Mouse (Mus musculus) MEL (cell line): ENCODE results near the gene Tldc1. TPM values are rescaled to one million over a fixed set of nuclear protein-coding genes. Genes with fewer than 3 reads are reported as not detected.

ENCODE experiments used
- DNase-seq: peaks from one replicate; pipeline ENCODE4 v3.0.0; 2011; ENCODE audit warnings: low read depth, low spot score
- H3K27ac ChIP-seq: 2 replicates; pipeline ENCODE4 v1.5.1; 2012; ENCODE audit warnings: low read depth, mild to moderate bottlenecking, control low read depth, low read length, moderate library complexity; ENCODE audit not compliant: control insufficient read depth
- H3K27me3 ChIP-seq, 2 experiments: fragments of 150-350 bp in 1 of 2; sonication (generic) in 1 of 2; 2 replicates each; pipeline ENCODE4 v1.6.1; 2012; ENCODE audit warnings: low read length in 2 of 2, mild to moderate bottlenecking in 2 of 2, improper control_type of control experiment in 1 of 2, moderate library complexity in 1 of 2; ENCODE audit not compliant: insufficient read depth in 2 of 2, control insufficient read depth in 1 of 2
- H3K36me3 ChIP-seq, 2 experiments: 2 replicates each; pipeline ENCODE4 v1.6.1; 2012 to 2014; ENCODE audit warnings: low read length in 2 of 2, improper control_type of control experiment in 1 of 2, inconsistent platforms in 1 of 2, mild to moderate bottlenecking in 1 of 2; ENCODE audit not compliant: insufficient read depth in 2 of 2, control insufficient read depth in 1 of 2
- H3K4me1 ChIP-seq, 2 experiments: fragments of 150-350 bp in 1 of 2; sonication (generic) in 1 of 2; 2 replicates each; pipeline ENCODE4 v1.6.1; 2012; ENCODE audit warnings: low read length in 2 of 2, improper control_type of control experiment in 1 of 2, mild to moderate bottlenecking in 1 of 2; ENCODE audit not compliant: insufficient read depth in 2 of 2, control insufficient read depth in 1 of 2
- H3K4me3 ChIP-seq, 2 experiments: fragments of 150-350 bp in 1 of 2; sonication (generic) in 1 of 2; 2 replicates each; pipeline ENCODE4 v1.5.1; 2012; ENCODE audit warnings: low read depth in 2 of 2, low read length in 2 of 2, mild to moderate bottlenecking in 2 of 2, moderate library complexity in 2 of 2, control low read depth in 1 of 2, improper control_type of control experiment in 1 of 2; ENCODE audit not compliant: control insufficient read depth in 1 of 2, insufficient read depth in 1 of 2
- H3K79me2 ChIP-seq: 2 replicates; pipeline ENCODE4 v1.6.1; 2012; ENCODE audit warnings: mild to moderate bottlenecking, low read length, moderate library complexity; ENCODE audit not compliant: control insufficient read depth, poor library complexity, insufficient read depth
- H3K9ac ChIP-seq: 2 replicates; pipeline ENCODE4 v1.6.1; 2012; ENCODE audit warnings: low read depth, mild to moderate bottlenecking, control low read depth, low read length, moderate library complexity; ENCODE audit not compliant: control insufficient read depth, poor library complexity, severe bottlenecking
- H3K9me3 ChIP-seq: fragments of 150-350 bp; sonication (generic); replicated peaks from 2 replicates; pipeline ENCODE4 v1.6.1; 2012; ENCODE audit warnings: mild to moderate bottlenecking, low read length, improper control_type of control experiment, moderate library complexity; ENCODE audit not compliant: insufficient read depth
- BHLHE40 ChIP-seq: IDR thresholded peaks from 2 replicates; pipeline ENCODE4 v1.6.1; 2012; ENCODE audit warnings: low read depth, mild to moderate bottlenecking, inconsistent platforms, low read length, improper control_type of control experiment, borderline replicate concordance
- CHD1 ChIP-seq: IDR thresholded peaks from 2 replicates; pipeline ENCODE4 v1.6.1; 2012; ENCODE audit warnings: low read depth, mild to moderate bottlenecking, inconsistent platforms, low read length, improper control_type of control experiment
- CTCF ChIP-seq, 3 experiments: IDR thresholded peaks in 2 of 3; conservative IDR thresholded peaks in 1 of 3; 2 replicates each; pipeline ENCODE4 v1.5.1; 2011 to 2012; ENCODE audit warnings: low read length in 3 of 3, low read depth in 2 of 3, mild to moderate bottlenecking in 2 of 3, improper control_type of control experiment in 1 of 3, inconsistent platforms in 1 of 3, mixed read lengths in 1 of 3, moderate library complexity in 1 of 3; ENCODE audit not compliant: control insufficient read depth in 1 of 3, insufficient read depth in 1 of 3, poor library complexity in 1 of 3, severe bottlenecking in 1 of 3
- E2F4 ChIP-seq: IDR thresholded peaks from 2 replicates; pipeline ENCODE4 v1.6.1; 2011; ENCODE audit warnings: low read depth, low read length, improper control_type of control experiment, borderline replicate concordance
- ELF1 ChIP-seq: IDR thresholded peaks from 2 replicates; pipeline ENCODE4 v1.6.1; 2014; ENCODE audit warnings: low read depth, mild to moderate bottlenecking, inconsistent platforms, low read length, improper control_type of control experiment, moderate library complexity
- ETS1 ChIP-seq: IDR thresholded peaks from 2 replicates; pipeline ENCODE4 v1.6.1; 2012; ENCODE audit warnings: low read depth, mild to moderate bottlenecking, inconsistent platforms, low read length, improper control_type of control experiment, moderate library complexity
- GABPA ChIP-seq: IDR thresholded peaks from 2 replicates; pipeline ENCODE4 v1.6.1; 2012; ENCODE audit warnings: low read depth, mild to moderate bottlenecking, inconsistent platforms, low read length, improper control_type of control experiment, moderate library complexity
- GATA1 ChIP-seq: IDR thresholded peaks from 2 replicates; pipeline ENCODE4 v1.6.1; 2011; ENCODE audit warnings: low read depth, low read length, improper control_type of control experiment
- JUND ChIP-seq: IDR thresholded peaks from 2 replicates; pipeline ENCODE4 v1.6.1; 2011; ENCODE audit warnings: low read depth, mild to moderate bottlenecking, improper control_type of control experiment, low read length
- KAT2A ChIP-seq: conservative IDR thresholded peaks from 2 replicates; pipeline ENCODE4 v1.6.1; 2012; ENCODE audit warnings: low read depth, low read length, improper control_type of control experiment, inconsistent platforms
- MAFK ChIP-seq: IDR thresholded peaks from 2 replicates; pipeline ENCODE4 v1.6.1; 2011; ENCODE audit warnings: low read depth, mild to moderate bottlenecking, low read length, improper control_type of control experiment, borderline replicate concordance
- MAX ChIP-seq: IDR thresholded peaks from 2 replicates; pipeline ENCODE4 v1.6.1; 2011; ENCODE audit warnings: low read length, improper control_type of control experiment
- MAZ ChIP-seq: IDR thresholded peaks from 2 replicates; pipeline ENCODE4 v1.6.1; 2012; ENCODE audit warnings: low read depth, mild to moderate bottlenecking, inconsistent platforms, low read length, improper control_type of control experiment
- MEF2A ChIP-seq: IDR thresholded peaks from 2 replicates; pipeline ENCODE4 v1.6.1; 2014; ENCODE audit warnings: low read depth, mild to moderate bottlenecking, inconsistent platforms, low read length, improper control_type of control experiment; ENCODE audit not compliant: poor library complexity, insufficient replicate concordance, severe bottlenecking; ENCODE audit errors: extremely low read depth
- MXI1 ChIP-seq: IDR thresholded peaks from 2 replicates; pipeline ENCODE4 v1.6.1; 2011; ENCODE audit warnings: mild to moderate bottlenecking, low read depth, low read length, improper control_type of control experiment
- MYC ChIP-seq: IDR thresholded peaks from 2 replicates; pipeline ENCODE4 v1.6.1; 2011; ENCODE audit warnings: low read depth, mild to moderate bottlenecking, low read length, improper control_type of control experiment, moderate library complexity
- NELFE ChIP-seq: IDR thresholded peaks from 2 replicates; pipeline ENCODE4 v1.6.1; 2011; ENCODE audit warnings: low read depth, low read length, improper control_type of control experiment
- NRF1 ChIP-seq: IDR thresholded peaks from 2 replicates; pipeline ENCODE4 v1.6.1; 2014; ENCODE audit warnings: low read depth, mild to moderate bottlenecking, inconsistent platforms, low read length, improper control_type of control experiment, moderate library complexity; ENCODE audit not compliant: poor library complexity, insufficient read depth, severe bottlenecking
- POLR2AphosphoS2 ChIP-seq: IDR thresholded peaks from 2 replicates; pipeline ENCODE4 v1.6.1; 2011; ENCODE audit warnings: low read length, improper control_type of control experiment
- RAD21 ChIP-seq: IDR thresholded peaks from 2 replicates; pipeline ENCODE4 v1.6.1; 2011; ENCODE audit warnings: mild to moderate bottlenecking, low read depth, low read length, improper control_type of control experiment
- RCOR1 ChIP-seq: IDR thresholded peaks from 2 replicates; pipeline ENCODE4 v1.6.1; 2012; ENCODE audit warnings: low read depth, mild to moderate bottlenecking, inconsistent platforms, low read length, improper control_type of control experiment
- SIN3A ChIP-seq: IDR thresholded peaks from 2 replicates; pipeline ENCODE4 v1.6.1; 2012; ENCODE audit warnings: low read length, improper control_type of control experiment, inconsistent platforms
- SMC3 ChIP-seq: IDR thresholded peaks from 2 replicates; pipeline ENCODE4 v1.6.1; 2011; ENCODE audit warnings: low read depth, low read length, improper control_type of control experiment
- TAL1 ChIP-seq: IDR thresholded peaks from 2 replicates; pipeline ENCODE4 v1.6.1; 2012; ENCODE audit warnings: mild to moderate bottlenecking, inconsistent platforms, low read length, moderate library complexity, mixed read lengths
- TBP ChIP-seq: IDR thresholded peaks from 2 replicates; pipeline ENCODE4 v1.8.0; 2011; ENCODE audit warnings: low read depth, low read length, improper control_type of control experiment
- TCF12 ChIP-seq: IDR thresholded peaks from 2 replicates; pipeline ENCODE4 v1.6.1; 2014; ENCODE audit warnings: low read depth, mild to moderate bottlenecking, inconsistent platforms, low read length, improper control_type of control experiment, moderate library complexity
- USF1 ChIP-seq: IDR thresholded peaks from 2 replicates; pipeline ENCODE4 v1.6.1; 2014; ENCODE audit warnings: low read depth, mild to moderate bottlenecking, inconsistent platforms, low read length, improper control_type of control experiment, moderate library complexity
- USF2 ChIP-seq, 2 experiments: IDR thresholded peaks; 2 replicates each; pipeline ENCODE4 v1.6.1; 2011 to 2012; ENCODE audit warnings: improper control_type of control experiment in 2 of 2, low read length in 2 of 2, borderline replicate concordance in 1 of 2, inconsistent platforms in 1 of 2, low read depth in 1 of 2, mild to moderate bottlenecking in 1 of 2; ENCODE audit not compliant: insufficient read depth in 1 of 2
- ZKSCAN1 ChIP-seq: IDR thresholded peaks from 2 replicates; pipeline ENCODE4 v1.6.1; 2012; ENCODE audit warnings: low read depth, mild to moderate bottlenecking, inconsistent platforms, low read length, improper control_type of control experiment, moderate library complexity
- ZMIZ1 ChIP-seq: IDR thresholded peaks from 2 replicates; pipeline ENCODE4 v1.6.1; 2012; ENCODE audit warnings: low read depth, mild to moderate bottlenecking, inconsistent platforms, low read length, improper control_type of control experiment, moderate library complexity
- ZNF384 ChIP-seq: IDR thresholded peaks from 2 replicates; pipeline ENCODE4 v1.6.1; 2012; ENCODE audit warnings: low read depth, mild to moderate bottlenecking, inconsistent platforms, low read length, improper control_type of control experiment
- polyA plus RNA-seq, 2 experiments: library from polyadenylated mRNA; stranded (reverse) in 1 of 2; unstranded in 1 of 2; fragments of >175 nt in 1 of 2; fragments of >200 nt in 1 of 2; gene quantifications; 2 replicates each; pipeline versions ENCODE4 v1.2.1 to v1.2.4; 2012; ENCODE audit warnings: low replicate concordance in 2 of 2, low read depth in 1 of 2; ENCODE audit not compliant: insufficient read length in 2 of 2, insufficient read depth in 1 of 2, missing spikeins in 1 of 2
- total RNA-seq: library from RNA; depleted of rRNA; stranded (reverse); fragments of 300-350 nt; gene quantifications from 2 replicates; pipeline ENCODE4 v1.2.3, GENCODE M21; 2012

The Tldc1 gene
- total and polyA plus RNA-seq, 3 experiments, result 16.1 to 16.4 TPM; not detected in 1

DNA sequence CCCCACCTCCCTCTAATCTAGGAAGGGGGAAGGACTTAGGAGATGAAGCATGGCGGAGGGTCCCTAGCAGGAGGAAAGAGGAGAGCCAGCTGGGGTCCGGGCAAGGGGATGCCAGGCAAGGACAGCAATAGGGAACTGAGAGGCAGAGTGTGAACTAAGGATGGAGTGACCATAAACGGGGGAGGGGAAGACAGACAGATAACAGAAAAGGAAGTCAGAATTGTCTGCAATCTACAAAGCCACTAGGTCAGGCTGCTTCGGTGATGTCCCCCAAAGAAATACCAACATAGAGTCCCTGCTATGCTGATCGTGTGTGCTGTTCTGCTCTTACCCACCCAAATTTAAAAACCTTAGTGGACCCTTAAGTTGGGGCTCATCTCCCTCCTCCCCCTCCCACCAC lies 48.8 kb upstream of the Tldc1 start (continued):
- peak; percentile 32 for TF ChIP-seq ELF1
- 0 out of 2 replicates have a peak, but pooled peaks have one; percentile 34 for TF ChIP-seq TCF12
- TF ChIP-seq CHD1, result no peak
- peak; percentile 90 for TF ChIP-seq GATA1
- TF ChIP-seq E2F4, result no peak
- no peak for TF ChIP-seq ZNF384
- no peak for TF ChIP-seq ZMIZ1
- TF ChIP-seq CTCF (IDR thresholded peaks at IDR 0.05 in 2 of 3, conservative IDR thresholded peaks at IDR 0.05 in 1 of 3; ENCODE audit: control insufficient read depth in 1 of 3, insufficient read depth in 1 of 3, low read depth in 2 of 3, low read length in 3 of 3, poor library complexity in 1 of 3, severe bottlenecking in 1 of 3), result no peak
- no peak for TF ChIP-seq NRF1

- peaks cover 36 to 55% of the 10 kb centered on the region in 2 experiments for H3K4me1 ChIP-seq
- H3K4me3 ChIP-seq, result peak overlapping the region; percentile 32 to 42
- TF ChIP-seq USF1, result peak; percentile 29; the same call in 1 of the 2 replicates
- 0 out of 2 replicates have a peak, but pooled peaks have one; percentile 11 for TF ChIP-seq JUND
- no peak for TF ChIP-seq MEF2A
- TF ChIP-seq TBP, result peak; percentile 15
- no peak for TF ChIP-seq E2F4
- TF ChIP-seq TCF12, result no peak
- no peak; the same call in 1 of the 2 replicates for TF ChIP-seq SIN3A
- TF ChIP-seq NRF1, result no peak
- TF ChIP-seq POLR2AphosphoS2, result no peak
- peak; percentile 69; the same call in 1 of the 2 replicates for TF ChIP-seq MXI1
- TF ChIP-seq KAT2A, result no peak
- no peak for TF ChIP-seq GABPA
- TF ChIP-seq RAD21, result no peak
- TF ChIP-seq NELFE, result peak; percentile 40; the same call in 1 of the 2 replicates
- TF ChIP-seq ZKSCAN1, result no peak
- no peak for TF ChIP-seq CTCF (IDR thresholded peaks at IDR 0.05 in 2 of 3, conservative IDR thresholded peaks at IDR 0.05 in 1 of 3; ENCODE audit: control insufficient read depth in 1 of 3, insufficient read depth in 1 of 3, low read depth in 2 of 3, low read length in 3 of 3, poor library complexity in 1 of 3, severe bottlenecking in 1 of 3)
- TF ChIP-seq MAFK, result no peak
- no peak for TF ChIP-seq SMC3
- 0 out of 2 replicates have a peak, but pooled peaks have one; percentile 8 for TF ChIP-seq RCOR1
- TF ChIP-seq MAX, result peak; percentile 57
- 0 out of 2 replicates have a peak, but pooled peaks have one; percentile 34 for TF ChIP-seq MAZ
- TF ChIP-seq MYC, result peak; percentile 63; the same call in 1 of the 2 replicates
- TF ChIP-seq USF2 (IDR thresholded peaks at IDR 0.05; ENCODE audit: borderline replicate concordance in 1 of 2, insufficient read depth in 1 of 2, low read depth in 1 of 2, low read length in 2 of 2), result no peak
- no peak for TF ChIP-seq TAL1
- no peak for TF ChIP-seq BHLHE40
- TF ChIP-seq ZMIZ1, result 0 out of 2 replicates have a peak, but pooled peaks have one; percentile 24
- peak; percentile 16; the same call in 1 of the 2 replicates for TF ChIP-seq GATA1
- 0 out of 2 replicates have a peak, but pooled peaks have one; percentile 13 for TF ChIP-seq ETS1
Observed at GRCm38 (mm10) chr8:119825950-119826730, 47.9 kb upstream of the Tldc1 start.

More at GRCm38 (mm10) chr8:119825950-119826730, 47.9 kb upstream of the Tldc1 start:
- no peaks in the 10 kb centered on the region for H3K27me3 ChIP-seq
- H3K9me3 ChIP-seq, result no peaks in the 10 kb centered on the region
- peaks cover 0 to 36% of the 10 kb centered on the region in 2 experiments; a peak in 2 of 4 replicates for H3K36me3 ChIP-seq
- DNase-seq, result peak; percentile 90
- H3K27ac ChIP-seq, result peak overlapping the region; percentile 91
- H3K79me2 ChIP-seq, result no peaks in the 10 kb centered on the region
- peak overlapping the region; percentile 62 for H3K9ac ChIP-seq
